Mouse (Mus musculus) c-Kit-negative CD71-positive TER-119-positive erythroid progenitor cells, embryonic 14.5 days (primary cell): ENCODE data around the gene Astl.
"Not testable (repeated sequence)": the region's sequence is repeated elsewhere in the genome, so short reads cannot be mapped to it uniquely, and the experiment has no call there.

Experiments used
- DNase-seq: peaks from one replicate; pipeline ENCODE4 v3.0.0-alpha.2; 2013; ENCODE audit warnings: low read depth, low spot score

The Astl gene

DNA sequence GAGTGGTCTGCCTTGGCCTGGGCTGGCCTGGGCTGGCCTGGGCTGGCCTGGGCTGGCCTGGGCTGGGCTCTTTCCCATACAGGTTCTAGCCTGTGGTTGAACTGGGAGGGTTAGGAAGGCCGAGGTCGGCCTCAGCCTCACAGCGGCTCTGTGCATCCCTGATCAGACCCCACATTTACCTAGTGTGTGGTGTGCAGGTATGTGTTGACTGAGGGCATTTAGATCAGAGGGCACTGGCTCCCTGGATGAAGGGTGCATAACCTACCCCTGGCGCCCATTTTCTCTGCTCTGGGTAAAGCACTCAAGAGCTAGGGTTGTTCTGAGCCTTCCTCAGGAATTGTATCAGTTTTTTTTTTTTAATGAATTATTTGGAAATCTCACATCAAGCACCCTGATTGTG lies at the start of gene Astl:
TSS of gene Astl (plus strand) at position 224 of the 400 bp plus-strand sequence.
- DNase-seq, result no peak

- no peak for DNase-seq
Observed at GRCm38 (mm10) chr2:127292250-127292649, 46.2 kb upstream of the Astl start.

GRCm38 (mm10) chr2:127297001-127297805 lies 41.2 kb upstream of the Astl start:
- DNase-seq, result no peak

GRCm38 (mm10) chr2:127298056-127298455 lies 40.4 kb upstream of the Astl start:
- no peak for DNase-seq

DNA sequence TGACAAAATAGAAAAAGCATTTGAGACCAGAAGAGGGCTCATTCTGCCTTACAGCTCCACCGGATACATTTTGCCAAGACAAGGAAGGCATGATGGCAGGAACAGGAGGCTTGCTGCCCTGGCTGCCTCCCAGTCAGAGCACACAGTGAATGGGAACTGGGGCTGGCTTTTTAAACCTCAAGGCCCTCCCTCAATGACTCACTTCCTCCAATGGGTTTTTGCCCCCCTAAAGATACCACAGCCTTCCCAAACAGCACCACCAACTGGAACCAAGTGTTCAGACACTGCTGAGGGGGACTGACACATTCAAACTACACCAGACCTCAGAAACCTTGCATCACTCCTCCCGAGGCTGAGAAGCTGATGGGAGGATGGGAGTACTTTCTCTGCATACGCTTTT lies 37.7 kb upstream of the Astl start:
- DNase-seq, result no peak

DNA sequence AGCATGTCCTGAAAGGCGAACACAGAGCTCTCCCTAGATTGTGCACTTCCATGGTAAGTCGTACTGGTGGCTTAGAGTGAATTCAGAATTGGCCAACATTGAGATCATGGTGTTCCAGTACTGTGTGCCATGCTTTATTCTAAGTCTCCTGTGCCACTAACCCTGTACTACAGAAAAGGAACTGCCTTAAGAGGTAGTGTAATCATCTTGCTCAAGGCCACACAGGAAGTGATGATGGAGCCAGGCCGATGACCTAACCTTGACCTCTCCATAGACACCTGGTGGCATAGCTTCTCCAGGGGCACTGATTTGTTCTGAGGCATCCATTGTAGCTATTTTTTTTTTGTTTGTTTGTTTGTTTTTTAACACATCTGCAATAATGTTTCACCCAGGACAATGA lies 36.6 kb upstream of the Astl start:
- DNase-seq, result no peak

DNA sequence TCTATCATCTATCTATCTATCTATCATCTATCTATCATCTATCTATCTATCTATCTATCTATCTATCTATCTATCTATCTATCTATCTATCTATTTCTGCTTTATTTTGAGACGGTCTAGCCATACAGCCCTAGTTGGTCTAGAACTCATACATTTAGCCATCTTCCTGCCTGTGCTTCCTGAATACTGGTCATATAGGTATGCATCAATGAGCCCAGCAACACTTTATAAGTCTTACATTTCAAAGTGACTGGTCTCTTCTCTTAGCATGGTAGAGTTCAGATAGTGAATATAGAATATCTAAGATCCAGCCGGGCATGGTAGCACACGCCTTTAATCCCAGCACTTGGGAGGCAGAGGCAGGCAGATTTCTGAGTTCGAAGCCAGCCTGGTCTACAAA lies 34.2 kb upstream of the Astl start:
- not testable (repeated sequence) for DNase-seq

DNA sequence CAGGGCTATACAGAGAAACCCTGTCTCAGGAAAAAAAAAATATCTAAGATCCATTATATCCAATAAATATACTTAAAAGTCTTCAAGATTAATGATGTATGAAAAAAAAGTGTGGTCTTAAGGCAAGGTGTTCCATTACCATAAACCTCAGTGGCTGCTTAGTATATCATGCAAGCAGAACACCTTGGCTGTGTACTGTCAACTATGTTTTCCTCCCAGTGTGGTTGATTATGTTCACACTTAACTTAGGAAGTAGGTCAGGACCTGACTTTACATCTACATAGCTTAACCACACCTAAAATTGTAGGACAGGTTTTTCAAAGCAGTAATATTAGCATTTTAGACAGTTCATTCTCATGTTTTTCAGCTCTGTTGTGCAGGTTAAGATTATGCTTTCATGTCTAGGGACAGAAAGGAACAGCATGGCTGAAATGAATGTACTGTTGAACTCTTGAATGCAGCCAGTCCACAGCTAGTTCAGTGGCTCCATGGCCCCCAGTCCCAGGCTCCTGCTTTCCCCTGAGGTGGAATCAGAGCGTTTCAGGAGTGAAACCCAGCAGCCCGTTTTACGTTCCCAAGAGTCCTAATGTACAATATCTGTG lies 33.7 kb upstream of the Astl start:
- DNase-seq, result no peak

- DNase-seq, result no peak
Observed at GRCm38 (mm10) chr2:127306123-127306522, 32.3 kb upstream of the Astl start.

GRCm38 (mm10) chr2:127307179-127307578 lies 31.3 kb upstream of the Astl start:
- DNase-seq, result no peak

DNA sequence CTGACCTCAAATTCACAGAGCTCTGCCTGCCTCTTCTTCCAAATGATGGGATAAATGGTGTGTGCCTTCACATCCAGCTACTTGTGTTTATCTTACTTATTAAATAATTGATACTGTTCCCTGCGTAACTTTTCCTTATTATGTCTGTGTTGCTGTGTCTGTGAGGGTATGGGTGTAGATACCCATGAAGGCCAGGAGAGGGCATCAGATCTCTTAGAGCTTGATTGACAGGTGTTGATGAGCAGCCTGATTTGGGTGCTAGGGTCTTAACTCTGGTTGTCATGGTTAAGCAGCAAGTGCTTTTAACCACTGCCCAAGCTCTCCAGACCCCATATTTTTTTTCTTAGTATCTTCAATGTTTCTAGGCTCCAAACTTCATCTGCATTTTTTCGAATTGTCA lies 29.8 kb upstream of the Astl start:
- DNase-seq, result no peak

- no peak for DNase-seq
Observed at GRCm38 (mm10) chr2:127310246-127310645, 28.2 kb upstream of the Astl start.

DNA sequence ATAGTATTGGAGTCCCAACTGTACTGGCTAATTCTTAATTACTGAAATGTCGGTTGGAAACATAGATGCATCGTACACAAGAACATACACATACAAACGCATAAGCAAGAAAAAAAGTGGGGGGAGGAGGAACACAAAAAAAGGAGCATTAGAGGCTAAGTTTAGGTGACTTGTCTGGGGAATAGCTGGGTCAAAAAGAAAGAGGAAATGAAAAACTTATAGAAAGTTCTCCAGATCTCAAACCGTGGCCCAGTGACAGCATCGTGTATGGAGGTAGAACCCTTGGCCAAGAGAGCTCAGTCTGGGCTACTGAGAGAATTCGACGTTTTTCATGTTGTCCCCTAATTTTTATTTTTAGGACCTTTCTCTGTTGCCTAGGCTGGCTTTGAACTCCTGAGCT lies 27.8 kb upstream of the Astl start:
- DNase-seq, result no peak

GRCm38 (mm10) chr2:127311193-127311592 lies 27.2 kb upstream of the Astl start:
- DNase-seq, result no peak

DNA sequence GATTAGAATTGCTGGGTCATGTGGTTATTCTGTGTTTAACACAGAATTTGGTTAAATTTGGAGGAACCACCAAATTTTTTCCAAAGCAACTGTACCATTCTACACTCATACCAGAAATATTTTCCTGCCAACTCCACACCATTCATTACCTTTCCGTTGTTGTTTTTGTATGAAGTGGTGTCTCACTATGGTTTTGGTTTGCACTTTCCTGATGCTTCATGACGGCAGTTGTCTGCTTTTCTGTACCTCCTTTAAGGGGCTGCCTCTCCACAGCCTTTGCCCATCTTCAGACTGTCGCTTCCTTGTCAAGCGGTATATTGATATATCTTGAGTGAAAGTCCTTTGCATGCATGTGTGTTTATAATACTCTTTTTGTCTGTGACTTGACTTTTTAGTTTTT lies 25.6 kb upstream of the Astl start:
- DNase-seq, result no peak

GRCm38 (mm10) chr2:127313878-127314277 lies 24.6 kb upstream of the Astl start:
- no peak for DNase-seq

DNA sequence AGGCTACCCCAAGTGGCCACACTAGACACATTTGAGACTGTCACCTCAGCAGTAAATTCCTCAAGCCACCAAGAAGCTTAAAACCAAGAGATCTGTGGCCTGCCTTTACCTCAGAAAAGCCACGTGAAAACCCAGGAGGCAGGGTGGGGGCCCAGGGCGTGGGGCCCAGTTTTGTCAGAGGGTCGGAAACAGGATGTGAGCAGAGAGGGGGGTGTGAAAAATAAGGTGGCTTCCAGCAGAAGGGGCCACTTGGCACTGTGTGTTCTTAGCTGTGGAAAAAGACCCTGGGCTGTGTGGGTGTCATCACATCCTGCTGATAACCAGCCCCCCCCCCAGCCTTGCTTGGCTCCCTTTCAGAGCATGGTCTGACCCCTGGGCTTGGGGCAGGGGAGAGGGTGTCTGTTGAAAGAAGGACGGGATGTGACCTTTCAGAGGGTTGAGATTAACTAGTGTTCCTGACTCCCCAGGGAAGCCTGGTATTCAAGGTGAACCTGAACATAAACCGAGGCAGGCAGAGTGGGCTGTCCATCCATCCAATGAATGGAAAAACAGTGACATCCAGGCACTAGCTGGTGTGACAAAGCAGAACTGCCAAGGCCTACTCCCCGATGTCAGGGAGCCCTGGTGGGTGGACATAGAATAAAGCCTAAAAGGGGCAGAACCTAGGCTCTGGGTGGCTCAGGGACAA lies 23.8 kb upstream of the Astl start:
- no peak for DNase-seq

- DNase-seq, result no peak
Observed at GRCm38 (mm10) chr2:127315155-127315470, 23.3 kb upstream of the Astl start.

GRCm38 (mm10) chr2:127316431-127316830 lies 22.0 kb upstream of the Astl start:
- no peak for DNase-seq

GRCm38 (mm10) chr2:127318136-127318535 lies 20.3 kb upstream of the Astl start:
- DNase-seq, result no peak

GRCm38 (mm10) chr2:127319071-127319470 lies 19.4 kb upstream of the Astl start:
- DNase-seq, result no peak

- no peak for DNase-seq
Observed at GRCm38 (mm10) chr2:127322671-127323285, 15.7 kb upstream of the Astl start.

DNA sequence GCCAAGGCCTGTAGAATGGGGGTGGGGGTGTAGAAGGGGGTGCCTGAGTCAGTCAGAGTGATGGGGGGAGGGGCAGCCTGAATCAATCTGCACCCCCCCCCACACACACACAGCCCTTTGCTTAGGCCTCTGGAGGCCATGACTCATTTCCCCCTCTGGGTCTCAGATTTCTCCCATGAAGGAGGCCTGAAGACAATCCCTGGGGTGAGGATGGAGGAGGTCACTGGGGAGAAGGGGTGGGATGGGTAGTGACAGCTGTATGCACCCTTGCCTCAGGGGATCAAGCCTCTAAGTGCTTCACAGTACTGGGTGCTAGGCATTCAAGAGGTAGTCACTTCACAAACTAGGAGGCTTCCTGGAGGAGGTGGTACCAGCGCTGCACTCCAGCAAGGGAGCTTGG lies 14.8 kb upstream of the Astl start:
- no peak for DNase-seq
